Mouse (Mus musculus) intestine, postnatal 0 days (tissue): ENCODE measurements around the gene Cul3. TPM values are rescaled to one million over a fixed set of nuclear protein-coding genes. Genes with fewer than 3 reads are reported as not detected.
"Not testable (repeated sequence)": the region's sequence is repeated elsewhere in the genome, so short reads cannot be mapped to it uniquely, and the experiment has no call there.

ENCODE experiments used
- ATAC-seq: fragments of 200-750 bp; cut with Nextera tagmentation; 2 replicates; pipeline ENCODE4 v1.8.0; 2017; ENCODE audit warnings: mild to moderate bottlenecking, moderate TSS enrichment, moderate library complexity
- H3K27ac ChIP-seq: fragments of 300-500 bp; sonication (generic); 2 replicates; pipeline ENCODE4 v1.5.1; 2014; ENCODE audit warnings: mild to moderate bottlenecking, low read depth, low read length, moderate library complexity
- H3K27me3 ChIP-seq: fragments of 300-500 bp; sonication (generic); replicated peaks from 2 replicates; pipeline ENCODE4 v1.6.1; 2014; ENCODE audit warnings: low read length, mixed read lengths; ENCODE audit not compliant: control insufficient read depth, insufficient read depth
- H3K36me3 ChIP-seq: fragments of 300-500 bp; sonication (generic); 2 replicates; pipeline ENCODE4 v1.6.1; 2014; ENCODE audit warnings: mild to moderate bottlenecking, moderate library complexity; ENCODE audit not compliant: control insufficient read depth, insufficient read depth
- H3K4me1 ChIP-seq: fragments of 300-500 bp; sonication (generic); replicated peaks from 2 replicates; pipeline ENCODE4 v1.6.1; 2014; ENCODE audit warnings: antibody characterized with exemption, low read length, mixed read lengths; ENCODE audit not compliant: control insufficient read depth, insufficient read depth
- H3K4me2 ChIP-seq: fragments of 300-500 bp; sonication (generic); replicated peaks from 2 replicates; pipeline ENCODE4 v1.6.1; 2014; ENCODE audit warnings: low read depth, mild to moderate bottlenecking, moderate library complexity
- H3K4me3 ChIP-seq: fragments of 300-500 bp; sonication (generic); 2 replicates; pipeline ENCODE4 v1.5.1; 2014; ENCODE audit warnings: low read depth, low read length
- H3K9ac ChIP-seq: fragments of 300-500 bp; sonication (generic); 2 replicates; pipeline ENCODE4 v1.6.1; 2014; ENCODE audit warnings: mild to moderate bottlenecking, low read depth, low read length
- H3K9me3 ChIP-seq: fragments of 300-500 bp; sonication (generic); 2 replicates; pipeline ENCODE4 v1.6.1; 2016; ENCODE audit warnings: mixed run types; ENCODE audit not compliant: control insufficient read depth
- CTCF ChIP-seq: sonication (generic); IDR thresholded peaks from 2 replicates; pipeline ENCODE4 v1.5.1; 2016; ENCODE audit warnings: low read depth, mild to moderate bottlenecking, control low read depth, antibody characterized with exemption, moderate library complexity
- WGBS: fragments of 180-500 bp; shearing (Covaris S2); extraction: QIAGEN DNeasy Blood & Tissue Kit; methylation state at CpG from one replicate; pipeline ENCODE4 v1.1.7; 2014; 5-methylcytosine and 5-hydroxymethylcytosine counted together
- polyA plus RNA-seq: library from polyadenylated mRNA; unstranded; fragments of >200 nt; fragmentation: Nextera tagmentation; extraction: Ambion mirVana; gene quantifications from 2 replicates; pipeline ENCODE4 v1.2.1, GENCODE M21; 2015

Gene Cul3
- polyA plus RNA-seq, 1 experiment from 2014 or later = 31.8 TPM

GRCm38 (mm10) chr1:80371189-80371889, 31.1 kb upstream of the Cul3 start:
- Histone ChIP-seq H3K9me3 (no peaks in the 10 kb centered on the region), H3K27me3 (no peaks in the 10 kb centered on the region), H3K27ac (no peak overlapping the region), H3K9ac (no peak overlapping the region), H3K4me1 (no peaks in the 10 kb centered on the region), H3K4me2 (no peak overlapping the region), H3K4me3 (no peak overlapping the region), H3K36me3 (no peaks in the 10 kb centered on the region)
- WGBS = 93% methylated on average over 3 of the region's 3 CpGs
- no peak for TF ChIP-seq CTCF
- ATAC-seq = no peak

- ATAC-seq = no peak
- H3K4me3 ChIP-seq = no peak overlapping the region
- TF ChIP-seq CTCF = no peak
- H3K4me2 ChIP-seq = no peak overlapping the region
- H3K27me3 ChIP-seq = no peaks in the 10 kb centered on the region
- H3K9ac ChIP-seq = no peak overlapping the region
- no peaks in the 10 kb centered on the region for H3K9me3 ChIP-seq
- 93% methylated on average over 8 of the region's 8 CpGs for WGBS
- no peak overlapping the region for H3K27ac ChIP-seq
- no peaks in the 10 kb centered on the region for H3K36me3 ChIP-seq
- no peaks in the 10 kb centered on the region for H3K4me1 ChIP-seq
These were observed 23.2 kb upstream of the Cul3 start for GRCm38 (mm10) chr1:80363486-80363885.

- no peak for ATAC-seq
- WGBS = 81% methylated on average over 2 of the region's 2 CpGs
- Histone ChIP-seq H3K36me3 (no peaks in the 10 kb centered on the region), H3K9me3 (no peaks in the 10 kb centered on the region), H3K27ac (no peak overlapping the region), H3K4me1 (no peaks in the 10 kb centered on the region), H3K4me2 (no peak overlapping the region), H3K27me3 (no peaks in the 10 kb centered on the region), H3K9ac (no peak overlapping the region), H3K4me3 (no peak overlapping the region)
- no peak for TF ChIP-seq CTCF
These were observed 22.7 kb upstream of the Cul3 start for GRCm38 (mm10) chr1:80362946-80363345.

- Histone ChIP-seq H3K36me3 (no peaks in the 10 kb centered on the region), H3K9ac (no peak overlapping the region), H3K9me3 (no peaks in the 10 kb centered on the region), H3K4me3 (no peak overlapping the region), H3K27ac (no peak overlapping the region), H3K27me3 (no peaks in the 10 kb centered on the region), H3K4me1 (no peaks in the 10 kb centered on the region), H3K4me2 (no peak overlapping the region)
- no peak for TF ChIP-seq CTCF
- WGBS = 65% methylated on average over 2 of the region's 2 CpGs
- no peak for ATAC-seq
These were observed 22.1 kb upstream of the Cul3 start for GRCm38 (mm10) chr1:80362400-80362799.

GRCm38 (mm10) chr1:80361771-80362170, 21.5 kb upstream of the Cul3 start:
- not testable (repeated sequence) for H3K27me3 ChIP-seq, H3K36me3 ChIP-seq, H3K9me3 ChIP-seq, H3K27ac ChIP-seq, H3K9ac ChIP-seq, H3K4me1 ChIP-seq, H3K4me3 ChIP-seq, H3K4me2 ChIP-seq, ATAC-seq
- WGBS = 85% methylated on average over 2 of the region's 2 CpGs

GRCm38 (mm10) chr1:80360038-80360608, 19.8 kb upstream of the Cul3 start:
- no peak for ATAC-seq
- H3K27ac ChIP-seq = no peak overlapping the region

More at GRCm38 (mm10) chr1:80360038-80360608, 19.8 kb upstream of the Cul3 start:
- Histone ChIP-seq H3K9ac (no peak overlapping the region), H3K27me3 (no peaks in the 10 kb centered on the region), H3K4me1 (no peaks in the 10 kb centered on the region), H3K36me3 (no peaks in the 10 kb centered on the region), H3K9me3 (no peaks in the 10 kb centered on the region), H3K4me2 (no peak overlapping the region), H3K4me3 (no peak overlapping the region)
- no peak for TF ChIP-seq CTCF
- 49% methylated on average over 4 of the region's 4 CpGs for whole genome bisulfite sequencing
